Mouse (Mus musculus): Measurements from ENCODE around the gene Arhgef33. TPM values are rescaled to one million over a fixed set of nuclear protein-coding genes. Genes with fewer than 3 reads are reported as not detected.

Arhgef33 gene
- polyA plus RNA-seq, 1 experiment from 2014 or later: 1.0 TPM

DNA sequence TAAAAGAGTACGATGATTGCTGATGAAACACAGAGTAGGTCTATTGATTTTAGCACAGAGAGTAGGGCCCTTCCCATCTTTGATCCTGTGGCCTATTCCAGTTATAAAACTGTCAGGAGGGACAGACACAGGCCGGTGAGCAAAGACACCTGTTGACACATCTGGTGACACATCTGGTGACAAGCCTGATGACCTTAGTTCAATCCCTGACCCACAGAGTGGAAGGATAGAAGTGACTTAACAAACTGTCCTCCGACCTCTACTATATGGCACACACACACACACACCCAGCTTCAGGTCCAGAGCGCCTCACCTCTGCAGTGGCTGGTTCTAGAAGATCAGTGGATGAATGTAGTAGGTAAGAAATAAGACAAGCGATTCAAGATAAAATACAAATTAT lies 139.3 kb downstream of the Arhgef33 start:
- H3K36me3 ChIP-seq (ENCODE audit: insufficient read depth, low read length): 0 out of 2 replicates have a peak, but pooled peaks cover 11% of the 10 kb centered on the region
- TF ChIP-seq CTCF (IDR thresholded peaks at IDR 0.05) (no peak), EP300 (IDR thresholded peaks at IDR 0.05) (no peak)
- no peak overlapping the region for H3K9ac ChIP-seq (replicated peaks; ENCODE audit: low read depth)
- no peak for ATAC-seq
- no peak overlapping the region for H3K4me3 ChIP-seq (ENCODE audit: low read depth, low read length)
- H3K4me2 ChIP-seq (replicated peaks; ENCODE audit: low read depth, low read length): no peak overlapping the region
- no peaks in the 10 kb centered on the region for H3K9me3 ChIP-seq (ENCODE audit: low read length)
- WGBS: 86% methylated on average over 5 of the region's 5 CpGs
- no peak for DNase-seq (ENCODE audit: low spot score)
- no peaks in the 10 kb centered on the region for H3K4me1 ChIP-seq (ENCODE audit: insufficient read depth, low read depth, low read length)
- H3K27ac ChIP-seq (ENCODE audit: low read length): no peak overlapping the region
- no peaks in the 10 kb centered on the region for H3K27me3 ChIP-seq (replicated peaks; ENCODE audit: insufficient read depth, low read length)

Other genes with a start within 250 kb of the Arhgef33 start
- 30.2 and 31.2 TPM in 2 replicates for gene Hnrnpll, start 245.1 kb upstream of the Arhgef33 start, polyA plus RNA-seq (2015; fragmentation: Nextera tagmentation; extraction: Ambion mirVana)
- gene Galm, start 179.9 kb upstream of the Arhgef33 start, polyA plus RNA-seq (2015; fragmentation: Nextera tagmentation; extraction: Ambion mirVana): 7.5 and 8.6 TPM in 2 replicates
- gene Srsf7, start 100.1 kb upstream of the Arhgef33 start, polyA plus RNA-seq (2015; fragmentation: Nextera tagmentation; extraction: Ambion mirVana): 162 and 178 TPM in 2 replicates
- 0.19 and 0.21 TPM in 2 replicates for gene Ttc39d, start 99.9 kb upstream of the Arhgef33 start, polyA plus RNA-seq (2015; fragmentation: Nextera tagmentation; extraction: Ambion mirVana)
- gene Gemin6, start 83.0 kb upstream of the Arhgef33 start, polyA plus RNA-seq (2015; fragmentation: Nextera tagmentation; extraction: Ambion mirVana): 11.1 and 13.2 TPM in 2 replicates
- 12.5 and 13.2 TPM in 2 replicates for gene Morn2, start 17.2 kb upstream of the Arhgef33 start, polyA plus RNA-seq (2015; fragmentation: Nextera tagmentation; extraction: Ambion mirVana)
- 4.2 and 5.7 TPM in 2 replicates for gene Dhx57, start 16.9 kb upstream of the Arhgef33 start, polyA plus RNA-seq (2015; fragmentation: Nextera tagmentation; extraction: Ambion mirVana)
- 1.4 and 1.6 TPM in 2 replicates for gene Gm10190, start 66.1 kb downstream of the Arhgef33 start, polyA plus RNA-seq (2015; fragmentation: Nextera tagmentation; extraction: Ambion mirVana)
- 2.6 and 3.1 TPM in 2 replicates for gene Sos1, start 173.0 kb downstream of the Arhgef33 start, polyA plus RNA-seq (2015; fragmentation: Nextera tagmentation; extraction: Ambion mirVana)

All from lung, postnatal 0 days (tissue).